Mouse (Mus musculus) forebrain, embryonic 11.5 days (tissue): ENCODE results near the gene Myh7b. TPM values are rescaled to one million over a fixed set of nuclear protein-coding genes. Genes with fewer than 3 reads are reported as not detected.

Experiments used
- ATAC-seq: fragments of 200-750 bp; cut with Nextera tagmentation; replicated peaks from 2 replicates; pipeline ENCODE4 v1.8.0; 2017; ENCODE audit warnings: moderate TSS enrichment; ENCODE audit not compliant: low FRiP score
- DNase-seq: peaks from one replicate; pipeline ENCODE4 v3.0.0-alpha.2; 2017; ENCODE audit warnings: low spot score
- H3K27ac ChIP-seq: fragments of 300-500 bp; sonication (generic); 2 replicates; pipeline ENCODE4 v1.5.1; 2014; ENCODE audit warnings: low read depth, low read length
- H3K27me3 ChIP-seq: fragments of 300-500 bp; sonication (generic); 2 replicates; pipeline ENCODE4 v1.6.1; 2014; ENCODE audit warnings: mild to moderate bottlenecking, low read length, mixed read lengths; ENCODE audit not compliant: control insufficient read depth, insufficient read depth
- H3K36me3 ChIP-seq: fragments of 300-500 bp; sonication (generic); 2 replicates; pipeline ENCODE4 v1.6.1; 2014; ENCODE audit warnings: mild to moderate bottlenecking, low read length, moderate library complexity, mixed read lengths; ENCODE audit not compliant: control insufficient read depth, insufficient read depth
- H3K4me1 ChIP-seq: fragments of 300-500 bp; sonication (generic); replicated peaks from 2 replicates; pipeline ENCODE4 v1.6.1; 2014; ENCODE audit warnings: low read length, mixed read lengths; ENCODE audit not compliant: control insufficient read depth, insufficient read depth
- H3K4me2 ChIP-seq: fragments of 300-500 bp; sonication (generic); 2 replicates; pipeline ENCODE4 v1.6.1; 2014; ENCODE audit warnings: low read depth, mild to moderate bottlenecking, low read length, moderate library complexity, mixed read lengths; ENCODE audit not compliant: severe bottlenecking
- H3K4me3 ChIP-seq: fragments of 300-500 bp; sonication (generic); 2 replicates; pipeline ENCODE4 v1.5.1; 2014; ENCODE audit warnings: low read depth, low read length
- H3K9ac ChIP-seq: fragments of 300-500 bp; sonication (generic); 2 replicates; pipeline ENCODE4 v1.6.1; 2014; ENCODE audit warnings: low read length
- H3K9me3 ChIP-seq: fragments of 300-500 bp; sonication (generic); 2 replicates; pipeline ENCODE4 v1.6.1; 2016; ENCODE audit warnings: low read length, mixed read lengths; ENCODE audit not compliant: control insufficient read depth
- WGBS: fragments of 180-500 bp; shearing (Covaris S2); extraction: QIAGEN DNeasy Blood & Tissue Kit; methylation state at CpG from one replicate; pipeline ENCODE4 v1.1.7; 2014; 5-methylcytosine and 5-hydroxymethylcytosine counted together
- polyA plus RNA-seq: library from polyadenylated mRNA; unstranded; fragments of >200 nt; fragmentation: Nextera tagmentation; extraction: Ambion mirVana; gene quantifications from 2 replicates; pipeline ENCODE4 v1.2.1, GENCODE M21; 2014

The Myh7b gene
- polyA plus RNA-seq, 1 experiment from 2014 or later = 0.31 TPM

GRCm38 (mm10) chr2:155633731-155634130, 22.7 kb downstream of the Myh7b start:
- DNase-seq = no peak
- H3K9me3 ChIP-seq = no peaks in the 10 kb centered on the region
- H3K36me3 ChIP-seq = no peaks in the 10 kb centered on the region; the same call in 1 of the 2 replicates
- no peak overlapping the region for H3K27ac ChIP-seq
- no peak for ATAC-seq
- H3K4me2 ChIP-seq = no peak overlapping the region
- peaks cover 4% of the 10 kb centered on the region; the same call in 1 of the 2 replicates for H3K4me1 ChIP-seq
- H3K27me3 ChIP-seq = peaks cover 41% of the 10 kb centered on the region
- H3K4me3 ChIP-seq = no peak overlapping the region
- no peak overlapping the region for H3K9ac ChIP-seq
- 95% methylated on average over 9 of the region's 9 CpGs for WGBS

- H3K36me3 ChIP-seq = no peaks in the 10 kb centered on the region; the same call in 1 of the 2 replicates
- no peaks in the 10 kb centered on the region for H3K9me3 ChIP-seq
- no peak overlapping the region for H3K4me2 ChIP-seq
- H3K9ac ChIP-seq = no peak overlapping the region
- H3K4me1 ChIP-seq = peaks cover under 1% of the 10 kb centered on the region; the same call in 1 of the 2 replicates
- ATAC-seq (no peak), DNase-seq (no peak)
- no peak overlapping the region for H3K4me3 ChIP-seq
- 91% methylated on average over 8 of the region's 8 CpGs for WGBS
- H3K27me3 ChIP-seq = peaks cover 34% of the 10 kb centered on the region
- H3K27ac ChIP-seq = no peak overlapping the region
Observed at GRCm38 (mm10) chr2:155634562-155634961, 23.6 kb downstream of the Myh7b start.

GRCm38 (mm10) chr2:155635961-155636360, 24.9 kb downstream of the Myh7b start:
- Histone ChIP-seq H3K27ac (no peak overlapping the region), H3K9me3 (no peaks in the 10 kb centered on the region), H3K4me3 (no peak overlapping the region), H3K9ac (no peak overlapping the region), H3K27me3 (peaks cover 20% of the 10 kb centered on the region), H3K36me3 (no peaks in the 10 kb centered on the region; the same call in 1 of the 2 replicates), H3K4me1 (no peaks in the 10 kb centered on the region), H3K4me2 (no peak overlapping the region)
- 97% methylated on average over 8 of the region's 8 CpGs for WGBS
- ATAC-seq (no peak), DNase-seq (no peak)

- DNase-seq (no peak), ATAC-seq (no peak)
- H3K36me3 ChIP-seq = no peaks in the 10 kb centered on the region; the same call in 1 of the 2 replicates
- no peak overlapping the region for H3K9ac ChIP-seq
- H3K4me1 ChIP-seq = no peaks in the 10 kb centered on the region
- H3K9me3 ChIP-seq = no peaks in the 10 kb centered on the region
- no peak overlapping the region for H3K4me2 ChIP-seq
- H3K27me3 ChIP-seq = peaks cover 11% of the 10 kb centered on the region
- H3K27ac ChIP-seq = no peak overlapping the region
- H3K4me3 ChIP-seq = no peak overlapping the region
Observed at GRCm38 (mm10) chr2:155636881-155637280, 25.9 kb downstream of the Myh7b start.

GRCm38 (mm10) chr2:155637411-155637810, 26.4 kb downstream of the Myh7b start:
- Histone ChIP-seq H3K9ac (no peak overlapping the region), H3K27ac (no peak overlapping the region), H3K4me1 (no peaks in the 10 kb centered on the region), H3K27me3 (peaks cover 6% of the 10 kb centered on the region), H3K9me3 (no peaks in the 10 kb centered on the region), H3K4me3 (no peak overlapping the region), H3K36me3 (no peaks in the 10 kb centered on the region; the same call in 1 of the 2 replicates), H3K4me2 (no peak overlapping the region)
- WGBS = 98% methylated on average over 4 of the region's 4 CpGs
- DNase-seq (no peak), ATAC-seq (no peak)

GRCm38 (mm10) chr2:155640656-155641055, 29.6 kb downstream of the Myh7b start:
- no peak overlapping the region for H3K9ac ChIP-seq

GRCm38 (mm10) chr2:155641540-155642472, 30.8 kb downstream of the Myh7b start:
- ATAC-seq (no peak), DNase-seq (no peak)
- Histone ChIP-seq H3K27me3 (no peaks in the 10 kb centered on the region), H3K9ac (no peak overlapping the region), H3K9me3 (no peaks in the 10 kb centered on the region), H3K4me1 (no peaks in the 10 kb centered on the region), H3K4me3 (no peak overlapping the region), H3K27ac (no peak overlapping the region), H3K4me2 (no peak overlapping the region), H3K36me3 (no peaks in the 10 kb centered on the region; the same call in 1 of the 2 replicates)
- WGBS = 89% methylated on average over 18 of the region's 18 CpGs

More at GRCm38 (mm10) chr2:155640656-155641055, 29.6 kb downstream of the Myh7b start:
- H3K27me3 ChIP-seq = no peaks in the 10 kb centered on the region
- ATAC-seq = no peak
- no peaks in the 10 kb centered on the region for H3K9me3 ChIP-seq
- H3K4me1 ChIP-seq = no peaks in the 10 kb centered on the region
- H3K36me3 ChIP-seq = no peaks in the 10 kb centered on the region; the same call in 1 of the 2 replicates
- H3K27ac ChIP-seq = no peak overlapping the region
- H3K4me2 ChIP-seq = no peak overlapping the region
- no peak for DNase-seq
- 93% methylated on average over 6 of the region's 6 CpGs for WGBS
- H3K4me3 ChIP-seq = no peak overlapping the region

- DNase-seq (no peak), ATAC-seq (no peak)
- Histone ChIP-seq H3K4me3 (no peak overlapping the region), H3K9me3 (no peaks in the 10 kb centered on the region), H3K27ac (no peak overlapping the region), H3K36me3 (peaks cover 8% of the 10 kb centered on the region; the same call in 1 of the 2 replicates), H3K27me3 (no peaks in the 10 kb centered on the region), H3K9ac (no peak overlapping the region), H3K4me1 (no peaks in the 10 kb centered on the region), H3K4me2 (no peak overlapping the region)
- 82% methylated on average over 7 of the region's 7 CpGs for WGBS
Observed at GRCm38 (mm10) chr2:155645746-155646145, 34.7 kb downstream of the Myh7b start.
